Mouse (Mus musculus) lung, embryonic 15.5 days (tissue): ENCODE results near the gene Unc45a. TPM values are rescaled to one million over a fixed set of nuclear protein-coding genes. Genes with fewer than 3 reads are reported as not detected.

Source experiments
- ATAC-seq: fragments of 200-750 bp; cut with Nextera tagmentation; 2 replicates; pipeline ENCODE4 v1.8.0; 2017; ENCODE audit warnings: moderate number of reproducible peaks, borderline replicate concordance; ENCODE audit not compliant: low FRiP score, low TSS enrichment; ENCODE audit errors: extremely low read depth
- H3K27ac ChIP-seq: fragments of 300-500 bp; sonication (generic); 2 replicates; pipeline ENCODE4 v1.5.1; 2015; ENCODE audit warnings: moderate library complexity, mild to moderate bottlenecking, inconsistent platforms
- H3K27me3 ChIP-seq: fragments of 300-500 bp; sonication (generic); 2 replicates; pipeline ENCODE4 v1.6.1; 2015; ENCODE audit warnings: inconsistent platforms
- H3K36me3 ChIP-seq: fragments of 300-500 bp; sonication (generic); 2 replicates; pipeline ENCODE4 v1.6.1; 2015; ENCODE audit warnings: inconsistent platforms
- H3K4me1 ChIP-seq: fragments of 300-500 bp; sonication (generic); 2 replicates; pipeline ENCODE4 v1.6.1; 2015; ENCODE audit warnings: inconsistent platforms
- H3K4me2 ChIP-seq: fragments of 300-500 bp; sonication (generic); 2 replicates; pipeline ENCODE4 v1.6.1; 2015; ENCODE audit warnings: inconsistent platforms, mild to moderate bottlenecking, moderate library complexity
- H3K4me3 ChIP-seq: fragments of 300-500 bp; sonication (generic); 2 replicates; pipeline ENCODE4 v1.5.1; 2015; ENCODE audit warnings: mild to moderate bottlenecking, inconsistent platforms
- H3K9ac ChIP-seq: fragments of 300-500 bp; sonication (generic); 2 replicates; pipeline ENCODE4 v1.6.1; 2015; ENCODE audit warnings: inconsistent platforms
- H3K9me3 ChIP-seq: fragments of 300-500 bp; sonication (generic); 2 replicates; pipeline ENCODE4 v1.6.1; 2016; ENCODE audit warnings: inconsistent platforms
- WGBS: fragments of 180-500 bp; shearing (Covaris S2); methylation state at CpG from one replicate; pipeline ENCODE4 v1.1.7; 2015; 5-methylcytosine and 5-hydroxymethylcytosine counted together
- polyA plus RNA-seq: library from polyadenylated mRNA; unstranded; fragments of >200 nt; fragmentation: Nextera tagmentation; extraction: Ambion mirVana; gene quantifications from 2 replicates; pipeline ENCODE4 v1.2.1, GENCODE M21; 2015

The Unc45a gene
- polyA plus RNA-seq, 1 experiment from 2014 or later: 42.2 TPM

- H3K36me3 ChIP-seq: peaks cover 18% of the 10 kb centered on the region
- H3K9ac ChIP-seq: peak overlapping the region; percentile 92
- no peaks in the 10 kb centered on the region for H3K9me3 ChIP-seq
- peaks cover 27% of the 10 kb centered on the region for H3K4me1 ChIP-seq
- peak overlapping the region; percentile 94 for H3K27ac ChIP-seq
- peak overlapping the region; percentile 93 for H3K4me3 ChIP-seq
- H3K4me2 ChIP-seq: peak overlapping the region; percentile 73
- no peaks in the 10 kb centered on the region for H3K27me3 ChIP-seq
- 4% methylated on average over 37 of the region's 37 CpGs for WGBS
- ATAC-seq: peak; percentile 60
These were observed 45.8 kb downstream of the Unc45a start for GRCm38 (mm10) chr7:80294764-80295648.

GRCm38 (mm10) chr7:80294062-80294763 lies 46.6 kb downstream of the Unc45a start, which contains the start of gene Prc1:
TSS of gene Prc1 (plus strand) at chr7:80294450.
- Histone ChIP-seq H3K4me1 (peaks cover 27% of the 10 kb centered on the region), H3K27me3 (no peaks in the 10 kb centered on the region), H3K4me3 (peak within 1 kb of the TSS; percentile 93), H3K27ac (peak within 1 kb of the TSS; percentile 94), H3K9me3 (no peaks in the 10 kb centered on the region), H3K9ac (peak within 1 kb of the TSS; percentile 92), H3K4me2 (peak within 1 kb of the TSS; percentile 73), H3K36me3 (peaks cover 14% of the 10 kb centered on the region)
- WGBS: under 1% methylated on average over 52 of the region's 52 CpGs
- ATAC-seq: peak; percentile 99

- Histone ChIP-seq H3K4me1 (no peaks in the 10 kb centered on the region), H3K36me3 (peaks cover 37% of the 10 kb centered on the region; the same call in 1 of the 2 replicates), H3K27ac (no peak overlapping the region), H3K4me3 (no peak overlapping the region), H3K9me3 (no peaks in the 10 kb centered on the region), H3K4me2 (no peak overlapping the region), H3K27me3 (no peaks in the 10 kb centered on the region), H3K9ac (no peak overlapping the region)
- 80% methylated on average over 10 of the region's 10 CpGs for WGBS
- no peak for ATAC-seq
These were observed 53.1 kb downstream of the Unc45a start for GRCm38 (mm10) chr7:80287736-80288135.

GRCm38 (mm10) chr7:80285725-80286124 lies 55.1 kb downstream of the Unc45a start:
- Histone ChIP-seq H3K36me3 (peaks cover 44% of the 10 kb centered on the region; the same call in 1 of the 2 replicates), H3K4me3 (no peak overlapping the region), H3K9me3 (no peaks in the 10 kb centered on the region), H3K27me3 (no peaks in the 10 kb centered on the region), H3K4me1 (no peaks in the 10 kb centered on the region), H3K4me2 (no peak overlapping the region), H3K9ac (no peak overlapping the region), H3K27ac (no peak overlapping the region)
- ATAC-seq: no peak
- WGBS: 97% methylated on average over 6 of the region's 6 CpGs

GRCm38 (mm10) chr7:80284391-80284790 lies 56.4 kb downstream of the Unc45a start:
- Histone ChIP-seq H3K4me1 (no peaks in the 10 kb centered on the region), H3K27ac (no peak overlapping the region), H3K9ac (no peak overlapping the region), H3K27me3 (no peaks in the 10 kb centered on the region), H3K4me2 (no peak overlapping the region), H3K36me3 (peaks cover 46% of the 10 kb centered on the region), H3K4me3 (no peak overlapping the region), H3K9me3 (no peaks in the 10 kb centered on the region)
- 79% methylated on average over 5 of the region's 5 CpGs for WGBS
- no peak for ATAC-seq

- Histone ChIP-seq H3K36me3 (peaks cover 49% of the 10 kb centered on the region), H3K27ac (no peak overlapping the region), H3K9ac (no peak overlapping the region), H3K4me3 (no peak overlapping the region), H3K9me3 (no peaks in the 10 kb centered on the region), H3K27me3 (no peaks in the 10 kb centered on the region), H3K4me2 (no peak overlapping the region), H3K4me1 (no peaks in the 10 kb centered on the region)
- 83% methylated on average over 3 of the region's 3 CpGs for WGBS
- ATAC-seq: no peak
These were observed 57.4 kb downstream of the Unc45a start for GRCm38 (mm10) chr7:80283226-80283918.

- WGBS: 85% methylated on average over 3 of the region's 3 CpGs
- no peak overlapping the region for H3K9ac ChIP-seq
- no peaks in the 10 kb centered on the region for H3K27me3 ChIP-seq
- no peaks in the 10 kb centered on the region for H3K9me3 ChIP-seq
- H3K27ac ChIP-seq: no peak overlapping the region
- H3K36me3 ChIP-seq: peaks cover 48% of the 10 kb centered on the region
- ATAC-seq: no peak
- H3K4me3 ChIP-seq: no peak overlapping the region
- H3K4me2 ChIP-seq: no peak overlapping the region
- H3K4me1 ChIP-seq: no peaks in the 10 kb centered on the region
These were observed 59.2 kb downstream of the Unc45a start for GRCm38 (mm10) chr7:80281646-80282045.

- H3K4me2 ChIP-seq: no peak overlapping the region
- WGBS: 81% methylated on average over 2 of the region's 2 CpGs
- H3K9me3 ChIP-seq: no peaks in the 10 kb centered on the region
- H3K9ac ChIP-seq: no peak overlapping the region
- no peaks in the 10 kb centered on the region for H3K4me1 ChIP-seq
- no peak overlapping the region for H3K4me3 ChIP-seq
- H3K27ac ChIP-seq: no peak overlapping the region
- H3K27me3 ChIP-seq: no peaks in the 10 kb centered on the region
- peaks cover 51% of the 10 kb centered on the region for H3K36me3 ChIP-seq
- ATAC-seq: no peak
These were observed 59.8 kb downstream of the Unc45a start for GRCm38 (mm10) chr7:80280998-80281397.

GRCm38 (mm10) chr7:80280032-80280431 lies 60.8 kb downstream of the Unc45a start:
- H3K36me3 ChIP-seq: peaks cover 50% of the 10 kb centered on the region
- no peak overlapping the region for H3K4me2 ChIP-seq
- H3K4me3 ChIP-seq: no peak overlapping the region
- no peaks in the 10 kb centered on the region for H3K9me3 ChIP-seq
- H3K4me1 ChIP-seq: no peaks in the 10 kb centered on the region
- H3K27ac ChIP-seq: no peak overlapping the region
- H3K9ac ChIP-seq: no peak overlapping the region
- no peaks in the 10 kb centered on the region for H3K27me3 ChIP-seq
- no peak for ATAC-seq
- WGBS: 80% methylated on average over 10 of the region's 10 CpGs

GRCm38 (mm10) chr7:80276374-80276773 lies 64.4 kb downstream of the Unc45a start:
- 90% methylated on average over 4 of the region's 4 CpGs for WGBS
- 0 out of 2 replicates have a peak, but pooled peaks cover under 1% of the 10 kb centered on the region for H3K4me1 ChIP-seq
- H3K9ac ChIP-seq: no peak overlapping the region
- ATAC-seq: no peak
- H3K27me3 ChIP-seq: no peaks in the 10 kb centered on the region
- peaks cover 49% of the 10 kb centered on the region for H3K36me3 ChIP-seq
- no peak overlapping the region for H3K4me2 ChIP-seq
- H3K9me3 ChIP-seq: no peaks in the 10 kb centered on the region
- H3K27ac ChIP-seq: no peak overlapping the region
- no peak overlapping the region for H3K4me3 ChIP-seq
